Mouse (Mus musculus) stomach, adult 2 months (tissue): ENCODE data around the gene Entpd3. TPM values are rescaled to one million over a fixed set of nuclear protein-coding genes. Genes with fewer than 3 reads are reported as not detected.

Source experiments
- polyA plus RNA-seq: library from polyadenylated mRNA; depleted of rRNA; stranded (reverse); fragments of >200 nt; gene quantifications from 2 replicates; pipeline ENCODE4 v1.2.3, GENCODE M21; 2012; rRNA removed

Entpd3 gene
- 2.2 TPM in 2 replicates for polyA plus RNA-seq

GRCm38 (mm10) chr9:120539662-120540251, at the start of gene Entpd3:
Gene Entpd3 (plus strand): TSS chr9:120539818.

GRCm38 (mm10) chr9:120492010-120492399, 47.6 kb upstream of the Entpd3 start, which contains the start of gene Eif1b:
Gene Eif1b (plus strand): TSS chr9:120492232.

GRCm38 (mm10) chr9:120570741-120571592, 31.3 kb downstream of the Entpd3 start, which contains the start of gene Rpl14:
Gene Rpl14 (plus strand): TSS chr9:120571444.

Other genes with a start within 250 kb of the Entpd3 start
- 0.67 and 0.71 TPM in 2 replicates for gene Myrip, start 238.3 kb upstream of the Entpd3 start, polyA plus RNA-seq
- 28.9 and 51.6 TPM in 2 replicates for gene Eif1b, start 47.6 kb upstream of the Entpd3 start, polyA plus RNA-seq
- gene Rpl14, start 31.6 kb downstream of the Entpd3 start, polyA plus RNA-seq, result 132 and 293 TPM in 2 replicates